Mouse (Mus musculus) lung, adult 2 months (tissue): ENCODE results near the gene Prkaca. TPM values are rescaled to one million over a fixed set of nuclear protein-coding genes. Genes with fewer than 3 reads are reported as not detected.

ENCODE experiments used
- DNase-seq: peaks from one replicate; pipeline ENCODE4 v3.0.0; 2022
- H3K4me1 ChIP-seq: fragments of 200-500 bp; 2 replicates; pipeline ENCODE4 v1.6.1; 2011; ENCODE audit warnings: low read length; ENCODE audit not compliant: control insufficient read depth, insufficient read depth
- H3K4me3 ChIP-seq: fragments of 200-500 bp; replicated peaks from 2 replicates; pipeline ENCODE3; 2011; ENCODE audit warnings: low read depth, mild to moderate bottlenecking, control low read depth, low read length; ENCODE audit errors: extremely low read depth
- CTCF ChIP-seq: fragments of 200-500 bp; IDR thresholded peaks from 2 replicates; pipeline ENCODE4 v1.5.1; 2011; ENCODE audit warnings: mild to moderate bottlenecking, low read length, control low read depth; ENCODE audit not compliant: insufficient read depth
- POLR2A ChIP-seq: fragments of 200-500 bp; IDR thresholded peaks from 2 replicates; pipeline ENCODE4 v1.6.1; 2011; ENCODE audit warnings: low read depth, mild to moderate bottlenecking, control low read depth, low read length, borderline replicate concordance; ENCODE audit errors: extremely low read depth
- WGBS: fragments of 180-500 bp; shearing (Covaris S2); methylation state at CpG from one replicate; pipeline ENCODE4 v1.1.7; 2018; 5-methylcytosine and 5-hydroxymethylcytosine counted together
- polyA plus RNA-seq: library from polyadenylated mRNA; depleted of rRNA; stranded (reverse); fragments of >200 nt; gene quantifications from 2 replicates; pipeline ENCODE4 v1.2.3, GENCODE M21; 2012

The Prkaca gene
- polyA plus RNA-seq, 1 experiment: 79.9 TPM

DNA sequence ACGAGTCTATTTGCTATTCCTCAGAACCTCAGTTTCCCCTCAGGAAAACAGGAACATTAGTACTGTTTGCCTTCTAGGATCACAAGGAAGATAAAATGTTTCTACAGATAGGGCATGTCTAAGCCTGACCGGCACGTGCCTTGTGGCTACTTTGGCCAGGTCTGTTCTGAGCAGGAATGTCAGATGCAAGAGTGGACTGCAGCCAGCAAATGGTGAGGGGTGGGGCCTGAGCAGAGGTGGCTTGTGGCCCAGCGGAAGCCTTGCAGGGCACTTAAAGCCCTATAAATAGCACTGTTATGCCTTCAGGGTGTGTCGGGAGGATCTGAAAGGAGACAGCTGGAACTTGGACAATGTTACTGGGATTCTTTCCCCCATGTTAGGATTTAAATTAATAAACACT lies 50.3 kb downstream of the Prkaca start:
- Histone ChIP-seq H3K4me1 (no peaks in the 10 kb centered on the region; the same call in none of the 2 replicates), H3K4me3 (no peak overlapping the region)
- WGBS: 10% methylated on average over 5 of the region's 5 CpGs
- TF ChIP-seq POLR2A: no peak
- no peak for TF ChIP-seq CTCF
- DNase-seq: peak; percentile 71

DNA sequence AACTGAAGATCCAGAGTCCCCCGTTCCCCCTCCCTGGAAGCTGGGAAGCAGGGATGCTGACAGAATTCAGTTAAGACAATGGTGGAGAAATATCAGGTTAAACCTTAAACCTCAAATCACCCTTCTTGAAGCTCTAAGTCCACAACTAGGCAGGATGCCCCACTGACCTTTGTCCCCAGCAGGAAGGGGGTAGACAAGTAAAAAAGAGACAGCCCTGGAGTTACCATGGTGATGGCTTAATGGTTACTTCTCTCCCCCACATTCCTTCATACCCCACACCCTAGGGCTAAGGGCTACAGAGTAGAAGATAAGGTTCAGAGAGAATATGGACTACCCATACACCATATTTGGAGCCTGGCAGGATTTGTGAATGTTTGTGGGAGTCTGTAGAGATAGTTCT lies 50.8 kb downstream of the Prkaca start:
- WGBS: 56% methylated on average over 1 of the region's 1 CpGs
- H3K4me3 ChIP-seq: no peak overlapping the region
- TF ChIP-seq CTCF (no peak), POLR2A (no peak)
- no peaks in the 10 kb centered on the region; the same call in none of the 2 replicates for H3K4me1 ChIP-seq
- no peak for DNase-seq

DNA sequence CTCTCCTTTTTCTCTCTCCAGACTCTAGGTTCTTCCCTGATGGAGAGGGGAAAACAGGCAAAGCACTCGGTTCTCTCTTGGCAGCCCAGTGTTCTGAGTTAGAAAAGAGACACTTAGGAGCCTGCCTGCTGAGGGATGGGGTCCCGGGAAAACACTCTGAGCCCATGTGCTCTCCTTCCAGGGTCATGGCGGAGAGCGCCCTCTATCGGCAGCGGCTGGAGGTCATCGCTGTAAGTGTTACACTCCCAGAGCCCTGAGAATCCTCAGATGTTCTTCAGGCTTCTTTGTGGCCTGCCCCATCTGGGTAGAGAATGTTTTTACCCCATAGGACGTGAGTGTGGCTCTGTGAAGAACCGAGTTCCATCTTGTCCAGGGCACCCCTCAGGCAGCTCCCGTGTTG lies 51.4 kb downstream of the Prkaca start:
- Histone ChIP-seq H3K4me3 (no peak overlapping the region), H3K4me1 (no peaks in the 10 kb centered on the region; the same call in none of the 2 replicates)
- DNase-seq: peak; percentile 58
- TF ChIP-seq POLR2A (no peak), CTCF (peak; percentile 68)
- WGBS: 23% methylated on average over 10 of the region's 10 CpGs

- Histone ChIP-seq H3K4me3 (no peak overlapping the region), H3K4me1 (no peaks in the 10 kb centered on the region; the same call in none of the 2 replicates)
- TF ChIP-seq POLR2A: no peak
- TF ChIP-seq CTCF: no peak
- 3% methylated on average over 41 of the region's 41 CpGs for WGBS
- no peak for DNase-seq
Observed at GRCm38 (mm10) chr8:84025863-84026262, 53.1 kb downstream of the Prkaca start.

DNA sequence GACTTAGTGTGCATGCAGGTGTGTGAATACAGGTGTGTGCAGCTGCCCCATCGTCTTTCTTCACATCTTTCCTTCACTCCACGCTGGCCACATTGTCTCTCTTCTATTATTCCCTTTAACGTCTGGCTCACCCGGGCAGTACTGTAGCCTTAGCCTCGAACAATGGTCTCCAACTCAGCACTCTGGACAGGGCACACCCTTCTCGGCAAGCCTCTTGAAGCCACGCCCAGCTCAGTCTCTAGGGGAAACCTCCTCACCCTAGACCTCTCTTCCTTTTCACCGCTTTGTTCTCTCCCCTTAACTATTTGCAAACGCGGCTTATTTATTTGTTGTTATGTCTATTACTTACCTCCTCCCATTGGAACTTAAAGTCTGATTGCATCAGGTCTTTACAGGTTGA lies 54.7 kb downstream of the Prkaca start:
- no peaks in the 10 kb centered on the region; the same call in 1 of the 2 replicates for H3K4me1 ChIP-seq
- H3K4me3 ChIP-seq: no peak overlapping the region
- DNase-seq: no peak
- WGBS: 13% methylated on average over 10 of the region's 10 CpGs
- TF ChIP-seq CTCF (no peak), POLR2A (no peak)

GRCm38 (mm10) chr8:84029272-84029671 lies 56.5 kb downstream of the Prkaca start:
- 81% methylated on average over 5 of the region's 5 CpGs for WGBS
- no peak for DNase-seq
- TF ChIP-seq CTCF: no peak
- Histone ChIP-seq H3K4me1 (no peaks in the 10 kb centered on the region), H3K4me3 (no peak overlapping the region)

DNA sequence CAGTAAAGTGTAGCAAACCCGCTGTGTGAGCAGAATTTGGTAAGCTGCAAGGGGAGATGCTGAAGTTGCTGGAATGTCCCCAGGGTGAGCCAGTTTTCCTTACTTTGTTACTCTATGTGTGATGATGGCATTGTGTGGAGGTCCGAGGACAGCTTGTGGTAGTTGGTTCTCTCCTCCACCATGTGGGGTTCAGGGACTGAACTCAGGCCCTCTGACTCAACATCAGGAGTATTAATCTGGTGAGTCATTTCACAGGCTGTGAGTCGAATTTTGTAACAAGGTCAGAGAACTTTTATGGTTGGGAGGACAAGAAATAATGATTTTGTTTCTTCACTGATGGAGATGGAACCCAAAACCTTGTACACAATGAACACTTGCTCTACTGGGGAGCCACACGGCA lies 60.0 kb downstream of the Prkaca start:
- H3K4me3 ChIP-seq: no peak overlapping the region
- H3K4me1 ChIP-seq: no peaks in the 10 kb centered on the region
- DNase-seq: no peak
- TF ChIP-seq POLR2A (no peak), CTCF (no peak)
- 75% methylated on average over 4 of the region's 4 CpGs for WGBS

GRCm38 (mm10) chr8:84038015-84038414 lies 65.2 kb downstream of the Prkaca start:
- Histone ChIP-seq H3K4me1 (peaks cover 3% of the 10 kb centered on the region; the same call in 1 of the 2 replicates), H3K4me3 (no peak overlapping the region)
- no peak for DNase-seq
- TF ChIP-seq CTCF (no peak), POLR2A (no peak)
- 63% methylated on average over 5 of the region's 5 CpGs for WGBS

DNA sequence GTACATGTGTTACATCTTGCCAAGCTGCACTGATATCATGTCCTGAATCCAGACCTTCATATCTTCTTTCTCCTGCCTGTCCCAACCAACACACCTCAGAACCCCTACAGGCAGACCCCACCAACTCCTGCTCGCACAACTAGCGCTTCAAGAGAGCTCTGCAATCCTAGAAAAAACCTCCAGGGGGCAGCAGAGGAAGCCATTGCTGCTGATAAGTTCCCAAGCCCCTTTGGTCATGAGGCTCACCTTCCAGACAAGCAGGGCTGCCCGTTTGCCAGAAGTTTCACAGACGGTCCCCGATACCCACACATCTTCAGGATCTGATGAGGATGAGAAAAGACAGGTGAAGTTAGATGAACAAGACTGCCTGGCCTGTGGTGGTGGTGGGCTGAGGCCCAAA lies 66.3 kb downstream of the Prkaca start:
- WGBS: 4% methylated on average over 5 of the region's 5 CpGs
- Histone ChIP-seq H3K4me1 (peaks cover 3% of the 10 kb centered on the region; the same call in 1 of the 2 replicates), H3K4me3 (no peak overlapping the region)
- DNase-seq: peak; percentile 65
- no peak for TF ChIP-seq POLR2A
- TF ChIP-seq CTCF: peak; percentile 72

- DNase-seq: peak; percentile 60
- Histone ChIP-seq H3K4me3 (peak within 1 kb of the TSS; percentile 52), H3K4me1 (peaks cover 3% of the 10 kb centered on the region; the same call in 1 of the 2 replicates)
- 3% methylated on average over 40 of the region's 40 CpGs for WGBS
- no peak for TF ChIP-seq POLR2A
- peak; percentile 78 for TF ChIP-seq CTCF
Observed at GRCm38 (mm10) chr8:84042066-84042947, 69.5 kb downstream of the Prkaca start, which contains the start of gene Il27ra. Gene Il27ra (minus strand): TSS chr8:84042589.
